Mouse (Mus musculus): ENCODE measurements around the gene Ovol3.
"Not testable (repeated sequence)": the region's sequence is repeated elsewhere in the genome, so short reads cannot be mapped to it uniquely, and the experiment has no call there.

The Ovol3 gene

GRCm38 (mm10) chr7:30222205-30222604 is 13.3 kb downstream of the Ovol3 start:
- no peak for DNase-seq

GRCm38 (mm10) chr7:30221433-30221832 is 14.1 kb downstream of the Ovol3 start:
- no peak for DNase-seq

GRCm38 (mm10) chr7:30220008-30220356 is 15.5 kb downstream of the Ovol3 start:
- no peak for DNase-seq

- peak; percentile 79 for DNase-seq
Observed at GRCm38 (mm10) chr7:30219293-30220007, 16.1 kb downstream of the Ovol3 start.

- no peak for DNase-seq
Observed at GRCm38 (mm10) chr7:30217277-30217676, 18.2 kb downstream of the Ovol3 start.

GRCm38 (mm10) chr7:30216723-30217151 is 18.8 kb downstream of the Ovol3 start:
- DNase-seq, result peak; percentile 92

GRCm38 (mm10) chr7:30215875-30216274 is 19.6 kb downstream of the Ovol3 start:
- no peak for DNase-seq

- no peak for DNase-seq
Observed at GRCm38 (mm10) chr7:30213881-30214280, 21.6 kb downstream of the Ovol3 start.

DNA sequence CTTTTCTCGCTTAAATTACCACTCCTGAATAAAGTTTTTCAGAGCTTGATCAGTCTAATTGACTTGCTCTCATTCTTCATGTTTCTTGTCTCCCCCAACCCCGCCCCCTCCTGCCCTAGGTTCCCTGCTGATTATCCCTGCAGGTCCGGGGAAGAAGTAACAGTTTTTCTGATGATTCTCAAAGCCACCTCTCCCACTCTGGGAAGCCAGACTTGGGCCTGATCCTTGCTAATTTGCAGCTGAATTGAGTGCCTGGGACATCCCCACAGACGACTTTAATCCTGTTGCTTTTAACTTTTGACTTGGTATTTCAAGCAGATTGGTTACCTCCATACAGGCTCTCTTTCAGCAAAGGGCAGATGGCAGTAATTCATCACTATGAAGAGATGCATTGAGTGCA is 24.5 kb downstream of the Ovol3 start:
- DNase-seq, result no peak

DNA sequence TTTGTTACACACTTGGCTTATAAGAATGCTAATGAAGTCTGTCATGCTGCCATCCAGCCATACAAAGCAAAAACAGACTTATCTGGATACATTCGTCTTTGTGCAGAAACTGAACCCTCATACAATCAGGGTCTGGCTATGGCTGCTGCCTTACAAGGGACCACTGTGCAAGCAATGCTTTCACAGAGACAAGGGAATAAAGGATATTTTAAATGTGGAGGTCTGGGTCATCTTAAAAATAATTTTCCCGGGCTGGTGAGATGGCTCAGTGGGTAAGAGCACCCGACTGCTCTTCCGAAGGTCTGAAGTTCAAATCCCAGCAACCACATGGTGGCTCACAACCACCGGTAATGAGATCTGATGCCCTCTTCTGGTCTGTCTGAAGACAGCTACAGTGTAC is 29.2 kb downstream of the Ovol3 start:
- not testable (repeated sequence) for DNase-seq

- peak; percentile 74 for DNase-seq
Observed at GRCm38 (mm10) chr7:30205383-30205782, 30.1 kb downstream of the Ovol3 start.

DNA sequence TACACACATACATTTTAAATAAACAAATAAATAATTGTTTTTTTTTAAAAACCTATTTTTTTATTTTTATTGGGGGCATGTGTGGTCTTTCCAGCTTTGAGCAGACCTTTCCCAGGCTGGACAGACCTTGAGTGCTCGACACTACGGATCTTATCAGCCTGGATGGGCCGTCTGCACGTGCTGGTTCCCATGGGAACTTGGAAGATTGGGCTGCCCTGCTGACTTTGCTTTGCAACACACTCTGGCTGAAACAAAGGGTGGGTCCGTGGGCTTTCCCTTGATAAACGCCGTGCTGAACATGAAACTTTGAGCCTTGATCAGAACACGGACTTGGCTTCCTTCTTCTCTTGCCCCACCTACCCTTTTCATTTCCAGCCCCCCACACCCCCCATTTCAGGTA is 31.1 kb downstream of the Ovol3 start:
- DNase-seq, result no peak

- no peak for DNase-seq
Observed at GRCm38 (mm10) chr7:30202895-30203690, 32.4 kb downstream of the Ovol3 start.

DNA sequence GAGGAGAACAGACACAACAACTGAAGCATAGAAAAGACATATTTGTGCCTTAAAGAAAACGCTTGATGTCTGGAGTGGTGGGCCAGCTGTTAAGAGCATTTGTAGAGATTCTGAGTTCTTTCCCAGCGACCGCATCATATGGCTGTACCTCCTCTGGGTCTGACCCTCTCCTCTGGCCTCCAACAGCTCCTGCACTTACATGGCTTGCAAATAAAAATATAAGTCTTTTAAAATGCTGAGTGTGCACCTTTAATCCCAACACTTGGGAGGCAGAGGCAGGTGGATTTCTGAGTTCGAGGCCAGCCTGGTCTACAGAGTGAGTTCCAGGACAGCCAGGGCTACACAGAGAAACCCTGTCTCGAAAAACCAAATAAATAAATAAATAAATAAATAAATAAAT is 34.9 kb downstream of the Ovol3 start:
- not testable (repeated sequence) for DNase-seq

- DNase-seq, result no peak
Observed at GRCm38 (mm10) chr7:30200200-30200599, 35.3 kb downstream of the Ovol3 start.

DNA sequence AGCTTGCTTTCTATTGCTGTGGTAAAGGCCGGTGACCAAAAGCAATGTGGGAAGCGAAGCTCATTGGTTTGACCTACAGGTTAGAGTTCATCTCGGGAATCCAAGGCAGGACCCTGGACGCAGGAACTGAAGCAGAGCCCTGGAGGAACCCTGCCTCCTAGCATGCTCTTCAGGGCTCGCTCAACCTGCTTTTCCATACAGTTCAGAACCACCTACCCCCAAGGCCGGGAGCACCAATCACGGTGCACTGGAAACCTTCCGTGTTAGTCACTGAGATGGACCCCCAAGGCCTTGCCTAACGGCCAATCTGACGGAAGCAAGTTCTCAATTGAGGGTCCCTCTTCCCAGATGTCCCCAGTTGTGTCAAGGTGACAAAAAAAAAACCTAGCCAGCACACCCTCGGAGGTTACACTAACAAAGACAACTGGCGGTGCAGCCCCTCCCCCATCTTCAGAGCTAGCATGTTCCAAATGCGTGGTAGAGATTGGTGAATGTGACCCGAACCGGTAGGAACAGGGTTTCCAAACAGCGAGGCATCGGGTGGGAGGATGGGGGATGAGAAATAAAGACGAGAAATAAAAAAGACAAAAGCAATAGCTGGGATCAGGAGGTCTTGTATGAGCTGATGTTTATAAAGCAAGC is 35.9 kb downstream of the Ovol3 start:
- DNase-seq, result no peak

- peak; percentile 89 for DNase-seq
Observed at GRCm38 (mm10) chr7:30198481-30198971, 37.0 kb downstream of the Ovol3 start, which contains the start of gene Capns1. Capns1 (minus strand) TSS chr7:30198811.

DNA sequence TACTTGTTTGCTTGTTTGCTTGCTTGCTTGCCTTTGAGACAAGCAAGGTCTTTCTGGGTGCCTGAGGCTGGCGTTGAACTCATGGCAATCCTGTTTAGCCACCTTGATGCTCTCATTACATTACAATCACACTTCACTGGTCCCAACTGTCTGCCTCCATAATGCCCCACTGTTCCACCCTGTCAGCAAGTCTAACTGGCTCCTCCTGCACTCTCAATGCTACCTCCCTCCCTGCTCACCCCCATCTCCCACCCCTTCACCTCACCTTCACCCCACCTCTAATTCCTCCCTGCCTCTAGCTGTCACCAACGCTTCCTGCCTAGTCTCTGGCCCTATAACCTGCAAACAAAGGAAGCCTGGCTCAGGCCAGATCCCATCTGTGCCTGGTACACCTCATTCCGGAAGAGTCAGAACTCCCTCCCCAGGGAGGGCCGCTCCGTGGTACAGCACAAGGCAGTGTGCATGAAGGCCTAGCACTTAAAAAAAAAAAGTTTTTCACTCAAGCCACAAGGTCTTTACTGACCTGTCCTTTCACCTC is 37.9 kb downstream of the Ovol3 start:
- no peak for DNase-seq

DNA sequence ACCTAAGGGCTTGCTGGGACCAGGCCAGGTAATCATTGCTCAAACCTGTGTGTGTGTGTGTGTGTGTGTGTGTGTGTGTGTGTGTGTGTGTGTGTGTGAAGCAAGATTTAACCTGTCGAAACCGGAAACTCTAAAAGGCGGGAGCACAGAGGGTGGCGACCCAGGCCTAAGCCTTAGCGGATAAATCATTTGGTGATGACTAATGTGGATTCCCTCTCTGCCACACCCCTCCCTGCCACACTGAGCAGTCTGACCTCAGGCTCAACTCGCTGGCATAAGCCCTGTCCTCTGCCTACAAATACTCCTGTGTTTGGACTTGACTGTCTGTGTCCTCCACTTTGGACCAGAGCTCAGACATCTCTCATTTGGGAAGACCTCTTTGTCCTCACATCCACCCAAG is 39.4 kb downstream of the Ovol3 start:
- no peak for DNase-seq

GRCm38 (mm10) chr7:30195461-30195860 is 40.1 kb downstream of the Ovol3 start:
- no peak for DNase-seq

- peak; percentile 97 for DNase-seq
Observed at GRCm38 (mm10) chr7:30194884-30195283, 40.6 kb downstream of the Ovol3 start.

- DNase-seq, result peak; percentile 39
Observed at GRCm38 (mm10) chr7:30194101-30194831, 41.3 kb downstream of the Ovol3 start.
